Mouse (Mus musculus): ENCODE data around the gene Wdr13. TPM values are rescaled to one million over a fixed set of nuclear protein-coding genes. Genes with fewer than 3 reads are reported as not detected.
A peak's percentile ranks its signal among the peaks of the same experiment; 100 is the strongest.

Wdr13 gene
- polyA plus RNA-seq, 1 experiment from 2014 or later, result 31.5 TPM

GRCm38 (mm10) chrX:8145153-8145991 lies 12.7 kb upstream of the Wdr13 start, which contains the start of gene Rbm3:
Gene Rbm3 (minus strand): TSS chrX:8145880.
- peak within 1 kb of the TSS; percentile 62 for H3K4me2 ChIP-seq (ENCODE audit: low read depth, low read length)
- ATAC-seq (ENCODE audit: insufficient read depth, low FRiP score), result peak; percentile 97
- peaks cover 5% of the 10 kb centered on the region; the same call in 1 of the 2 replicates for H3K36me3 ChIP-seq (ENCODE audit: control insufficient read depth, insufficient read depth, low read length)
- H3K9me3 ChIP-seq (replicated peaks; ENCODE audit: control insufficient read depth, low read length), result no peaks in the 10 kb centered on the region
- H3K9ac ChIP-seq (ENCODE audit: low read length), result peak within 1 kb of the TSS; percentile 83
- H3K27ac ChIP-seq (ENCODE audit: low read length), result peak within 1 kb of the TSS; percentile 99
- H3K4me3 ChIP-seq (replicated peaks; ENCODE audit: low read length), result peak within 1 kb of the TSS; percentile 69
- peaks cover 2% of the 10 kb centered on the region; the same call in 1 of the 2 replicates for H3K4me1 ChIP-seq (ENCODE audit: control insufficient read depth, insufficient read depth, low read length)
- no peaks in the 10 kb centered on the region for H3K27me3 ChIP-seq (ENCODE audit: control insufficient read depth, insufficient read depth, low read length)
- WGBS, result 15% methylated on average over 65 of the region's 65 CpGs

GRCm38 (mm10) chrX:8143750-8144149 lies 11.1 kb upstream of the Wdr13 start:
- peak overlapping the region; percentile 62 for H3K4me2 ChIP-seq (ENCODE audit: low read depth, low read length)
- H3K4me3 ChIP-seq (replicated peaks; ENCODE audit: low read length), result peak overlapping the region; percentile 69
- H3K27me3 ChIP-seq (ENCODE audit: control insufficient read depth, insufficient read depth, low read length), result no peaks in the 10 kb centered on the region
- peak overlapping the region; percentile 83 for H3K9ac ChIP-seq (ENCODE audit: low read length)
- H3K9me3 ChIP-seq (replicated peaks; ENCODE audit: control insufficient read depth, low read length), result no peaks in the 10 kb centered on the region
- ATAC-seq (ENCODE audit: insufficient read depth, low FRiP score), result no peak
- WGBS, result 69% methylated on average over 7 of the region's 7 CpGs
- H3K36me3 ChIP-seq (ENCODE audit: control insufficient read depth, insufficient read depth, low read length), result peaks cover 5% of the 10 kb centered on the region; the same call in 1 of the 2 replicates
- H3K4me1 ChIP-seq (ENCODE audit: control insufficient read depth, insufficient read depth, low read length), result peaks cover 2% of the 10 kb centered on the region; the same call in 1 of the 2 replicates
- no peak overlapping the region for H3K27ac ChIP-seq (ENCODE audit: low read length)

- 80% methylated on average over 7 of the region's 7 CpGs for WGBS
- H3K36me3 ChIP-seq (ENCODE audit: control insufficient read depth, insufficient read depth, low read length), result peaks cover 5% of the 10 kb centered on the region; the same call in 1 of the 2 replicates
- H3K27ac ChIP-seq (ENCODE audit: low read length), result no peak overlapping the region
- H3K9ac ChIP-seq (ENCODE audit: low read length), result no peak overlapping the region
- H3K27me3 ChIP-seq (ENCODE audit: control insufficient read depth, insufficient read depth, low read length), result no peaks in the 10 kb centered on the region
- no peak overlapping the region for H3K4me3 ChIP-seq (replicated peaks; ENCODE audit: low read length)
- H3K4me2 ChIP-seq (ENCODE audit: low read depth, low read length), result no peak overlapping the region
- H3K9me3 ChIP-seq (replicated peaks; ENCODE audit: control insufficient read depth, low read length), result no peaks in the 10 kb centered on the region
- ATAC-seq (ENCODE audit: insufficient read depth, low FRiP score), result no peak
- H3K4me1 ChIP-seq (ENCODE audit: control insufficient read depth, insufficient read depth, low read length), result peaks cover 2% of the 10 kb centered on the region; the same call in 1 of the 2 replicates
Measured at GRCm38 (mm10) chrX:8142948-8143347, 10.3 kb upstream of the Wdr13 start.

GRCm38 (mm10) chrX:8141058-8141457 lies 8.4 kb upstream of the Wdr13 start:
- H3K27ac ChIP-seq (ENCODE audit: low read length), result no peak overlapping the region
- ATAC-seq (ENCODE audit: insufficient read depth, low FRiP score), result no peak
- no peak overlapping the region for H3K4me3 ChIP-seq (replicated peaks; ENCODE audit: low read length)
- no peak overlapping the region for H3K4me2 ChIP-seq (ENCODE audit: low read depth, low read length)
- peaks cover 2% of the 10 kb centered on the region; the same call in 1 of the 2 replicates for H3K4me1 ChIP-seq (ENCODE audit: control insufficient read depth, insufficient read depth, low read length)
- no peaks in the 10 kb centered on the region for H3K9me3 ChIP-seq (replicated peaks; ENCODE audit: control insufficient read depth, low read length)
- H3K9ac ChIP-seq (ENCODE audit: low read length), result no peak overlapping the region
- 80% methylated on average over 3 of the region's 3 CpGs for WGBS
- H3K36me3 ChIP-seq (ENCODE audit: control insufficient read depth, insufficient read depth, low read length), result peaks cover 5% of the 10 kb centered on the region; the same call in 1 of the 2 replicates
- no peaks in the 10 kb centered on the region for H3K27me3 ChIP-seq (ENCODE audit: control insufficient read depth, insufficient read depth, low read length)

- H3K4me3 ChIP-seq (replicated peaks; ENCODE audit: low read length), result no peak overlapping the region
- ATAC-seq (ENCODE audit: insufficient read depth, low FRiP score), result no peak
- no peaks in the 10 kb centered on the region for H3K9me3 ChIP-seq (replicated peaks; ENCODE audit: control insufficient read depth, low read length)
- H3K4me2 ChIP-seq (ENCODE audit: low read depth, low read length), result no peak overlapping the region
- 86% methylated on average over 2 of the region's 2 CpGs for WGBS
- no peaks in the 10 kb centered on the region for H3K27me3 ChIP-seq (ENCODE audit: control insufficient read depth, insufficient read depth, low read length)
- no peak overlapping the region for H3K9ac ChIP-seq (ENCODE audit: low read length)
- H3K27ac ChIP-seq (ENCODE audit: low read length), result no peak overlapping the region
- H3K4me1 ChIP-seq (ENCODE audit: control insufficient read depth, insufficient read depth, low read length), result peaks cover 2% of the 10 kb centered on the region; the same call in 1 of the 2 replicates
- peaks cover 5% of the 10 kb centered on the region; the same call in 1 of the 2 replicates for H3K36me3 ChIP-seq (ENCODE audit: control insufficient read depth, insufficient read depth, low read length)
Measured at GRCm38 (mm10) chrX:8140446-8140845, 7.8 kb upstream of the Wdr13 start.

GRCm38 (mm10) chrX:8139480-8139879 lies 6.8 kb upstream of the Wdr13 start:
- no peaks in the 10 kb centered on the region for H3K9me3 ChIP-seq (replicated peaks; ENCODE audit: control insufficient read depth, low read length)
- H3K4me3 ChIP-seq (replicated peaks; ENCODE audit: low read length), result no peak overlapping the region
- no peak overlapping the region for H3K4me2 ChIP-seq (ENCODE audit: low read depth, low read length)
- peaks cover 2% of the 10 kb centered on the region; the same call in 1 of the 2 replicates for H3K4me1 ChIP-seq (ENCODE audit: control insufficient read depth, insufficient read depth, low read length)
- H3K9ac ChIP-seq (ENCODE audit: low read length), result no peak overlapping the region
- 46% methylated on average over 1 of the region's 1 CpGs for WGBS
- H3K27me3 ChIP-seq (ENCODE audit: control insufficient read depth, insufficient read depth, low read length), result no peaks in the 10 kb centered on the region
- peaks cover 5% of the 10 kb centered on the region; the same call in 1 of the 2 replicates for H3K36me3 ChIP-seq (ENCODE audit: control insufficient read depth, insufficient read depth, low read length)
- no peak for ATAC-seq (ENCODE audit: insufficient read depth, low FRiP score)
- H3K27ac ChIP-seq (ENCODE audit: low read length), result no peak overlapping the region

- Histone ChIP-seq H3K4me2 (ENCODE audit: low read depth, low read length) (no peak overlapping the region), H3K27me3 (ENCODE audit: control insufficient read depth, insufficient read depth, low read length) (no peaks in the 10 kb centered on the region), H3K9me3 (replicated peaks; ENCODE audit: control insufficient read depth, low read length) (no peaks in the 10 kb centered on the region), H3K27ac (ENCODE audit: low read length) (no peak overlapping the region), H3K36me3 (ENCODE audit: control insufficient read depth, insufficient read depth, low read length) (no peaks in the 10 kb centered on the region), H3K4me3 (replicated peaks; ENCODE audit: low read length) (no peak overlapping the region), H3K4me1 (ENCODE audit: control insufficient read depth, insufficient read depth, low read length) (no peaks in the 10 kb centered on the region; the same call in 1 of the 2 replicates), H3K9ac (ENCODE audit: low read length) (no peak overlapping the region)
- ATAC-seq (ENCODE audit: insufficient read depth, low FRiP score), result no peak
- 44% methylated on average over 2 of the region's 2 CpGs for WGBS
Measured at GRCm38 (mm10) chrX:8135886-8136285, 3.2 kb upstream of the Wdr13 start.

DNA sequence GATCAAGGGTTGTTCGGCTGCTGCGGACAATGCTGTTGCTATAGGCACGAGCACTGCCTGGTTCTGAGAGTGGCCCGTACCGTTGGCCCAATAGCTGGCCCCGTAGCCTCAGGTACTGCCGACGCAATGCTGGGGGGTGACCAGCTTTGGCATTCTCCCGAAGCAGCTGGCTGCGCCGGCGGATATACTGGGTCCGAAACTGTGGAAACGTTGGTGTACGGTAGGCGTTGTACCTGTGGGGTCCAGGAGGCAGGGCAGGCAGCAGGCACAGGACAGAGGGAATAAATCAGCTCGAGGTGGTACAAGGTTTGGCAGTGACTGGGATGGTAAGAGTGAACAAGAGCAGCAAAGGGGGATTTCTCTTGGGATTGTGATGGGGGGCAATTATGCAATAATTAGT lies 1.3 kb downstream of the Wdr13 start:
- no peak for ATAC-seq (ENCODE audit: insufficient read depth, low FRiP score)
- peak overlapping the region; percentile 59 for H3K4me2 ChIP-seq (ENCODE audit: low read depth, low read length)
- H3K4me3 ChIP-seq (replicated peaks; ENCODE audit: low read length), result peak overlapping the region; percentile 60
- no peak overlapping the region for H3K27ac ChIP-seq (ENCODE audit: low read length)
- no peaks in the 10 kb centered on the region for H3K9me3 ChIP-seq (replicated peaks; ENCODE audit: control insufficient read depth, low read length)
- no peaks in the 10 kb centered on the region for H3K27me3 ChIP-seq (ENCODE audit: control insufficient read depth, insufficient read depth, low read length)
- H3K9ac ChIP-seq (ENCODE audit: low read length), result no peak overlapping the region
- 89% methylated on average over 17 of the region's 17 CpGs for WGBS
- H3K4me1 ChIP-seq (ENCODE audit: control insufficient read depth, insufficient read depth, low read length), result no peaks in the 10 kb centered on the region
- H3K36me3 ChIP-seq (ENCODE audit: control insufficient read depth, insufficient read depth, low read length), result no peaks in the 10 kb centered on the region

DNA sequence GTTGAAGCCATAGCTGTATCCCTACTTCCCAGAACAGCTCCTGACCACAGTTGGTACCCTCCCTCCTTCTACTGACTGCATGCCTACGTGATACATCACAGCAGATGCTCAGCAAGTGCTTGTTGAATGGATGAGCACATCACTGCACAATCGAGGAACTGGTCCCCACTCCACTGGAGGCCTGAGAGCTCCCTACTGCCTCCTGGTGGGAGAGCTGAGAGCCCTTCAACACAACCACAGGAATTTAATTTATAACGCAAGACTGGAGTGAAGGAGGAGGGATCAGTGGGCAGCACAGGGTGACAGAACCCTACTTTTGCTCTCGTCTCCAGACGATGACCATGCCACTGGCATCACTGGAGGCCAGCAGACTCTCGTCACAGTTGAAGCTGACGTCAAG lies 7.5 kb downstream of the Wdr13 start:
- Histone ChIP-seq H3K4me1 (ENCODE audit: control insufficient read depth, insufficient read depth, low read length) (no peaks in the 10 kb centered on the region), H3K4me3 (replicated peaks; ENCODE audit: low read length) (no peak overlapping the region), H3K4me2 (ENCODE audit: low read depth, low read length) (no peak overlapping the region), H3K27ac (ENCODE audit: low read length) (no peak overlapping the region), H3K9ac (ENCODE audit: low read length) (no peak overlapping the region), H3K9me3 (replicated peaks; ENCODE audit: control insufficient read depth, low read length) (no peaks in the 10 kb centered on the region), H3K27me3 (ENCODE audit: control insufficient read depth, insufficient read depth, low read length) (no peaks in the 10 kb centered on the region), H3K36me3 (ENCODE audit: control insufficient read depth, insufficient read depth, low read length) (no peaks in the 10 kb centered on the region)
- ATAC-seq (ENCODE audit: insufficient read depth, low FRiP score), result no peak
- 76% methylated on average over 7 of the region's 7 CpGs for WGBS

Data from stomach, embryonic 16.5 days (tissue).